Mouse (Mus musculus) neural tube, embryonic 15.5 days (tissue): ENCODE measurements around the gene Neu1. TPM values are rescaled to one million over a fixed set of nuclear protein-coding genes. Genes with fewer than 3 reads are reported as not detected.
"Not testable (repeated sequence)": the region's sequence is repeated elsewhere in the genome, so short reads cannot be mapped to it uniquely, and the experiment has no call there.

Experiments used
- ATAC-seq: fragments of 200-750 bp; cut with Nextera tagmentation; 2 replicates; pipeline ENCODE4 v1.8.0; 2017; ENCODE audit warnings: mild to moderate bottlenecking, moderate TSS enrichment, moderate library complexity; ENCODE audit not compliant: low FRiP score
- H3K27ac ChIP-seq: fragments of 300-500 bp; sonication (generic); replicated peaks from 2 replicates; pipeline ENCODE4 v1.5.1; 2015; ENCODE audit warnings: mild to moderate bottlenecking, inconsistent platforms
- H3K27me3 ChIP-seq: fragments of 300-500 bp; sonication (generic); replicated peaks from 2 replicates; pipeline ENCODE4 v1.6.1; 2015; ENCODE audit warnings: inconsistent platforms
- H3K36me3 ChIP-seq: fragments of 300-500 bp; sonication (generic); 2 replicates; pipeline ENCODE4 v1.6.1; 2015; ENCODE audit warnings: inconsistent platforms
- H3K4me1 ChIP-seq: fragments of 300-500 bp; sonication (generic); 2 replicates; pipeline ENCODE4 v1.6.1; 2015; ENCODE audit warnings: inconsistent platforms
- H3K4me2 ChIP-seq: fragments of 300-500 bp; sonication (generic); 2 replicates; pipeline ENCODE4 v1.6.1; 2015; ENCODE audit warnings: inconsistent platforms, mild to moderate bottlenecking, moderate library complexity
- H3K4me3 ChIP-seq: fragments of 300-500 bp; sonication (generic); replicated peaks from 2 replicates; pipeline ENCODE4 v1.5.1; 2015; ENCODE audit warnings: mild to moderate bottlenecking, inconsistent platforms
- H3K9ac ChIP-seq: fragments of 300-500 bp; sonication (generic); replicated peaks from 2 replicates; pipeline ENCODE4 v1.6.1; 2015; ENCODE audit warnings: mild to moderate bottlenecking, inconsistent platforms
- H3K9me3 ChIP-seq: fragments of 300-500 bp; sonication (generic); replicated peaks from 2 replicates; pipeline ENCODE4 v1.6.1; 2016; ENCODE audit warnings: inconsistent platforms
- WGBS: fragments of 180-500 bp; shearing (Covaris S2); methylation state at CpG from one replicate; pipeline ENCODE4 v1.1.7; 2015; ENCODE audit warnings: mixed read lengths; 5-methylcytosine and 5-hydroxymethylcytosine counted together
- polyA plus RNA-seq: library from polyadenylated mRNA; unstranded; fragments of >200 nt; fragmentation: Nextera tagmentation; extraction: Ambion mirVana; gene quantifications from 2 replicates; pipeline ENCODE4 v1.2.1, GENCODE M21; 2015

The Neu1 gene
- polyA plus RNA-seq, 1 experiment from 2014 or later: 39.1 TPM

- no peak overlapping the region for H3K4me3 ChIP-seq
- no peak overlapping the region for H3K9ac ChIP-seq
- no peaks in the 10 kb centered on the region for H3K27me3 ChIP-seq
- peaks cover 14% of the 10 kb centered on the region for H3K4me1 ChIP-seq
- peaks cover 20% of the 10 kb centered on the region for H3K36me3 ChIP-seq
- ATAC-seq: no peak
- 80% methylated on average over 24 of the region's 24 CpGs for WGBS
- no peaks in the 10 kb centered on the region for H3K9me3 ChIP-seq
- H3K4me2 ChIP-seq: no peak overlapping the region
- no peak overlapping the region for H3K27ac ChIP-seq
These were observed 3.0 kb downstream of the Neu1 start for GRCm38 (mm10) chr17:34934031-34934430.

- no peak overlapping the region for H3K9ac ChIP-seq
- H3K4me3 ChIP-seq: no peak overlapping the region
- peaks cover 14% of the 10 kb centered on the region for H3K4me1 ChIP-seq
- no peak overlapping the region for H3K27ac ChIP-seq
- no peak overlapping the region for H3K4me2 ChIP-seq
- H3K27me3 ChIP-seq: no peaks in the 10 kb centered on the region
- no peak for ATAC-seq
- peaks cover 20% of the 10 kb centered on the region for H3K36me3 ChIP-seq
- 56% methylated on average over 8 of the region's 8 CpGs for WGBS
- no peaks in the 10 kb centered on the region for H3K9me3 ChIP-seq
These were observed 3.8 kb downstream of the Neu1 start for GRCm38 (mm10) chr17:34934830-34935229.

- Histone ChIP-seq H3K4me3 (no peak overlapping the region), H3K27me3 (no peaks in the 10 kb centered on the region), H3K4me1 (peaks cover 7% of the 10 kb centered on the region), H3K4me2 (no peak overlapping the region), H3K36me3 (peaks cover 20% of the 10 kb centered on the region), H3K9me3 (no peaks in the 10 kb centered on the region), H3K9ac (no peak overlapping the region), H3K27ac (no peak overlapping the region)
- no peak for ATAC-seq
- 89% methylated on average over 6 of the region's 6 CpGs for WGBS
These were observed 7.0 kb downstream of the Neu1 start for GRCm38 (mm10) chr17:34937960-34938505.

- no peaks in the 10 kb centered on the region for H3K27me3 ChIP-seq
- WGBS: 8% methylated on average over 15 of the region's 15 CpGs
- no peak overlapping the region for H3K9ac ChIP-seq
- peak overlapping the region; percentile 44 for H3K4me2 ChIP-seq
- no peaks in the 10 kb centered on the region for H3K9me3 ChIP-seq
- 0 out of 2 replicates have a peak overlapping the region, but pooled peaks have one; percentile 7 for H3K27ac ChIP-seq
- peaks cover 5% of the 10 kb centered on the region for H3K4me1 ChIP-seq
- no peaks in the 10 kb centered on the region for H3K36me3 ChIP-seq
- no peak; the same call in 1 of the 2 replicates for ATAC-seq
- H3K4me3 ChIP-seq: peak overlapping the region; percentile 7
These were observed 10.4 kb downstream of the Neu1 start for GRCm38 (mm10) chr17:34941344-34942041.

- 68% methylated on average over 4 of the region's 4 CpGs for WGBS
- no peak overlapping the region for H3K9ac ChIP-seq
- H3K9me3 ChIP-seq: no peaks in the 10 kb centered on the region
- H3K27ac ChIP-seq: no peak overlapping the region
- H3K4me2 ChIP-seq: no peak overlapping the region
- no peaks in the 10 kb centered on the region for H3K36me3 ChIP-seq
- H3K4me1 ChIP-seq: peaks cover 5% of the 10 kb centered on the region
- no peaks in the 10 kb centered on the region for H3K27me3 ChIP-seq
- H3K4me3 ChIP-seq: no peak overlapping the region
- ATAC-seq: no peak
These were observed 12.2 kb downstream of the Neu1 start for GRCm38 (mm10) chr17:34943128-34943815.

GRCm38 (mm10) chr17:34944362-34944761 lies 13.3 kb downstream of the Neu1 start:
- H3K36me3 ChIP-seq: peaks cover under 1% of the 10 kb centered on the region; the same call in 1 of the 2 replicates
- peaks cover 5% of the 10 kb centered on the region for H3K4me1 ChIP-seq
- no peak for ATAC-seq
- H3K9ac ChIP-seq: no peak overlapping the region
- no peak overlapping the region for H3K27ac ChIP-seq
- no peaks in the 10 kb centered on the region for H3K9me3 ChIP-seq
- H3K27me3 ChIP-seq: no peaks in the 10 kb centered on the region
- no peak overlapping the region for H3K4me2 ChIP-seq
- no peak overlapping the region for H3K4me3 ChIP-seq

- no peaks in the 10 kb centered on the region for H3K27me3 ChIP-seq
- 94% methylated on average over 5 of the region's 5 CpGs for WGBS
These were observed 15.6 kb downstream of the Neu1 start for GRCm38 (mm10) chr17:34946486-34947140.

GRCm38 (mm10) chr17:34947606-34948005 lies 16.6 kb downstream of the Neu1 start:
- no peak overlapping the region for H3K4me2 ChIP-seq
- no peak overlapping the region for H3K4me3 ChIP-seq
- no peaks in the 10 kb centered on the region for H3K9me3 ChIP-seq
- peaks cover 19% of the 10 kb centered on the region for H3K4me1 ChIP-seq
- no peak overlapping the region for H3K9ac ChIP-seq
- 31% methylated on average over 8 of the region's 8 CpGs for WGBS
- no peaks in the 10 kb centered on the region for H3K27me3 ChIP-seq
- no peak overlapping the region for H3K27ac ChIP-seq
- no peak for ATAC-seq
- peaks cover 15% of the 10 kb centered on the region for H3K36me3 ChIP-seq

More at GRCm38 (mm10) chr17:34946486-34947140, 15.6 kb downstream of the Neu1 start:
- H3K4me2 ChIP-seq: no peak overlapping the region
- H3K9ac ChIP-seq: no peak overlapping the region
- no peak overlapping the region for H3K27ac ChIP-seq
- no peak for ATAC-seq
- no peaks in the 10 kb centered on the region for H3K9me3 ChIP-seq
- no peak overlapping the region for H3K4me3 ChIP-seq
- peaks cover 22% of the 10 kb centered on the region for H3K4me1 ChIP-seq
- peaks cover 15% of the 10 kb centered on the region for H3K36me3 ChIP-seq

GRCm38 (mm10) chr17:34948721-34949552 lies 17.9 kb downstream of the Neu1 start:
- not testable (repeated sequence) for ATAC-seq, H3K4me3 ChIP-seq, H3K27me3 ChIP-seq, H3K9ac ChIP-seq, H3K27ac ChIP-seq, H3K9me3 ChIP-seq, H3K4me2 ChIP-seq
- 61% methylated on average over 9 of the region's 9 CpGs for WGBS
- Histone ChIP-seq H3K36me3 (peaks cover 15% of the 10 kb centered on the region), H3K4me1 (peaks cover 19% of the 10 kb centered on the region)

GRCm38 (mm10) chr17:34949553-34949969 lies 18.5 kb downstream of the Neu1 start:
- Histone ChIP-seq H3K27ac (no peak overlapping the region), H3K36me3 (peaks cover 15% of the 10 kb centered on the region)
- 40% methylated on average over 4 of the region's 4 CpGs for WGBS

More at GRCm38 (mm10) chr17:34949553-34949969, 18.5 kb downstream of the Neu1 start:
- H3K4me1 ChIP-seq: peaks cover 19% of the 10 kb centered on the region
- no peaks in the 10 kb centered on the region for H3K27me3 ChIP-seq
- no peak for ATAC-seq
- H3K4me3 ChIP-seq: no peak overlapping the region
- no peak overlapping the region for H3K4me2 ChIP-seq
- H3K9ac ChIP-seq: no peak overlapping the region
- H3K9me3 ChIP-seq: no peaks in the 10 kb centered on the region
